In genomic region chrX:77810608-77811206, GRCm38 (mm10) we compare ENCODE assay signal across 9 mouse cellular contexts. TPM values are rescaled to one million over a fixed set of nuclear protein-coding genes. Genes with fewer than 3 reads are reported as not detected.
DNase-seq lines count a peak whose midpoint lies in the region; ATAC-seq and TF ChIP-seq lines count a peak whose summit lies in the region.
"Had no signal": no experiment of that assay in that cellular context is flagged by ENCODE, and none has a peak within 500 bp of the region (broad histone marks: within the 10 kb centered on the region; RNA-seq: fewer than 3 reads in every experiment).

No protein-coding gene starts in this region.

- H3K36me3 ChIP-seq in E14TG2a.4 (ENCODE audit: insufficient read depth, low read length) = no peaks in the 10 kb centered on the region
- no peaks in the 10 kb centered on the region for H3K36me3 ChIP-seq in forebrain, embryonic 12.5 days (replicated peaks)
- H3K36me3 ChIP-seq in liver, embryonic 13.5 days = no peaks in the 10 kb centered on the region
- H3K36me3 ChIP-seq in testis, adult 2 months (ENCODE audit: control insufficient read depth, insufficient read depth, low read length) = no peaks in the 10 kb centered on the region

- no peak overlapping the region for H3K9ac ChIP-seq in forebrain, embryonic 12.5 days
- no peak overlapping the region for H3K9ac ChIP-seq in liver, embryonic 13.5 days

- 17% methylated on average over 17 of the region's 17 CpGs for WGBS in forebrain, embryonic 12.5 days
- WGBS in liver, embryonic 13.5 days (ENCODE audit: insufficient replicate concordance) = 18% methylated on average over 17 of the region's 17 CpGs

- peak; percentile 60 for DNase-seq in brain, embryonic 18.5 days (ENCODE audit: low read depth, low spot score)
- DNase-seq in heart, postnatal 10 days = peak; percentile 65 to 79
- DNase-seq in kidney, postnatal 36 days = peak; percentile 58 to 74
- DNase-seq in liver, embryonic 13.5 days = peak; percentile 2
- peak; percentile 61 for DNase-seq in neural tube, embryonic 10.5 days (ENCODE audit: extremely low spot score, low spot score)

- no peaks in the 10 kb centered on the region for H3K9me3 ChIP-seq in E14TG2a.4 (ENCODE audit: low read length)
- H3K9me3 ChIP-seq in forebrain, embryonic 12.5 days = no peaks in the 10 kb centered on the region
- no peaks in the 10 kb centered on the region for H3K9me3 ChIP-seq in liver, embryonic 13.5 days (replicated peaks)

- H3K4me3 ChIP-seq in E14TG2a.4 (replicated peaks; ENCODE audit: low read length) = peak overlapping the region; percentile 60
- peak overlapping the region; percentile 38 for H3K4me3 ChIP-seq in forebrain, embryonic 12.5 days (replicated peaks)
- H3K4me3 ChIP-seq in liver, embryonic 13.5 days (replicated peaks) = peak overlapping the region; percentile 39
- peak overlapping the region; percentile 76 for H3K4me3 ChIP-seq in testis, adult 2 months (ENCODE audit: control insufficient read depth, low read depth, low read length)

- H3K27ac ChIP-seq in forebrain, embryonic 12.5 days = 0 out of 2 replicates have a peak overlapping the region, but pooled peaks have one; percentile 25
- no peak overlapping the region for H3K27ac ChIP-seq in liver, embryonic 13.5 days
- H3K27ac ChIP-seq in testis, adult 2 months (ENCODE audit: control insufficient read depth, insufficient read depth, low read depth, low read length) = peak overlapping the region; percentile 80

- no peaks in the 10 kb centered on the region for H3K27me3 ChIP-seq in E14TG2a.4 (ENCODE audit: insufficient read depth, low read length)
- H3K27me3 ChIP-seq in forebrain, embryonic 12.5 days = no peaks in the 10 kb centered on the region
- no peaks in the 10 kb centered on the region for H3K27me3 ChIP-seq in liver, embryonic 13.5 days
- H3K27me3 ChIP-seq in testis, adult 2 months (ENCODE audit: control insufficient read depth, insufficient read depth, low read length) = no peaks in the 10 kb centered on the region

- H3K4me1 ChIP-seq in E14TG2a.4 (replicated peaks; ENCODE audit: low read depth, low read length) = no peaks in the 10 kb centered on the region
- no peaks in the 10 kb centered on the region for H3K4me1 ChIP-seq in forebrain, embryonic 12.5 days
- no peaks in the 10 kb centered on the region for H3K4me1 ChIP-seq in liver, embryonic 13.5 days (replicated peaks)
- H3K4me1 ChIP-seq in testis, adult 2 months (ENCODE audit: control insufficient read depth, insufficient read depth, low read length) = no peaks in the 10 kb centered on the region

- H3K4me2 ChIP-seq in forebrain, embryonic 12.5 days = peak overlapping the region; percentile 40
- peak overlapping the region; percentile 54 for H3K4me2 ChIP-seq in liver, embryonic 13.5 days

- TF ChIP-seq CTCF in E14TG2a.4 (conservative IDR thresholded peaks at IDR 0.05; ENCODE audit: low read length) = peak; percentile 91
- TF ChIP-seq CTCF in testis, adult 2 months (IDR thresholded peaks at IDR 0.05; ENCODE audit: control insufficient read depth, insufficient read depth, insufficient replicate concordance, low read depth, low read length) = peak; percentile 57; the same call in 1 of the 2 replicates

- no peak for TF ChIP-seq POLR2A in testis, adult 2 months (IDR thresholded peaks at IDR 0.05; ENCODE audit: control insufficient read depth, low read depth, low read length)

- intact Hi-C loops in heart, postnatal 10 days (cut with DNase I) = loop anchor here (5.0 kb wide), 1 partner anchor 612 kb away; no protein-coding TSS in a partner anchor

- ATAC-seq in forebrain, embryonic 12.5 days (ENCODE audit: low FRiP score) = peak; percentile 90
- ATAC-seq in liver, embryonic 13.5 days (ENCODE audit: low read depth) = peak; percentile 50; the same call in 1 of the 2 replicates

RNA-seq across cellular contexts. Expression of gene Prkx, which starts 14.6 kb away (rescaled TPM):
- polyA plus RNA-seq in forebrain, embryonic 12.5 days (2016; fragmentation: Nextera tagmentation; extraction: Ambion mirVana) = 21.5 and 22.6 TPM in 2 replicates
- 10 to 100 TPM; 23.3 to 24.4 TPM for total RNA-seq in heart, postnatal 10 days (2021)
- 2.2 and 2.5 TPM in 2 replicates for polyA plus RNA-seq in liver, embryonic 13.5 days (2015; fragmentation: Nextera tagmentation; extraction: Ambion mirVana)
- 1.6 and 2.4 TPM in 2 replicates for polyA plus RNA-seq in testis, adult 2 months (2012; rRNA removed)

RNA-seq across cellular contexts. Expression of gene Pbsn, which starts 42.7 kb away (rescaled TPM):
- polyA plus RNA-seq in forebrain, embryonic 12.5 days (2016; fragmentation: Nextera tagmentation; extraction: Ambion mirVana) = not detected in 2 replicates
- not detected for total RNA-seq in heart, postnatal 10 days (2021)
- polyA plus RNA-seq in liver, embryonic 13.5 days (2015; fragmentation: Nextera tagmentation; extraction: Ambion mirVana) = not detected in 2 replicates
- not detected in 2 replicates for polyA plus RNA-seq in testis, adult 2 months (2012; rRNA removed)
- total RNA-seq: gastrocnemius, postnatal 4 days had no signal

RNA-seq across cellular contexts. Expression of gene Gm14744, which starts 53.9 kb away (rescaled TPM):
- polyA plus RNA-seq in forebrain, embryonic 12.5 days (2016; fragmentation: Nextera tagmentation; extraction: Ambion mirVana) = not detected in 2 replicates
- not detected for total RNA-seq in heart, postnatal 10 days (2021)
- not detected in 2 replicates for polyA plus RNA-seq in liver, embryonic 13.5 days (2015; fragmentation: Nextera tagmentation; extraction: Ambion mirVana)
- not detected in 2 replicates for polyA plus RNA-seq in testis, adult 2 months (2012; rRNA removed)
- total RNA-seq: gastrocnemius, postnatal 4 days had no signal

Comparison
In these comparisons a context has a peak if more than half of its experiments do, and no peak if none do; other contexts are left out.
1. DNase-seq: peak in every context shown above with its lines; median percentile 72 in heart, postnatal 10 days; 66 in kidney, postnatal 36 days; 61 in neural tube, embryonic 10.5 days; 60 in brain, embryonic 18.5 days; 2 in liver, embryonic 13.5 days.